Mouse (Mus musculus): Measurements from ENCODE around the gene Zfp119b. TPM values are rescaled to one million over a fixed set of nuclear protein-coding genes. Genes with fewer than 3 reads are reported as not detected.

Zfp119b gene
- total and polyA plus RNA-seq, 3 experiments: 3.9 to 13.6 (median 6.5) TPM

- H3K36me3 ChIP-seq (replicated peaks in 1 of 2; ENCODE audit: control insufficient read depth in 1 of 2, insufficient read depth in 1 of 2, low read length in 1 of 2): peaks cover 54 to 73% of the 10 kb centered on the region in 2 experiments
- H3K4me3 ChIP-seq (replicated peaks in 1 of 3; ENCODE audit: low read depth in 2 of 3, low read length in 2 of 3, poor library complexity in 1 of 3): peak overlapping the region; percentile 56 to 57 (median 57)
- peak overlapping the region; percentile 55; the same call in 1 of the 2 replicates for H3K9ac ChIP-seq (ENCODE audit: insufficient read depth, low read depth)
- H3K4me2 ChIP-seq (ENCODE audit: insufficient read depth, low read depth, poor library complexity, severe bottlenecking): peak overlapping the region; percentile 87
- in situ Hi-C loops (cut with MboI; ENCODE audit: low pct_ligation_motif_present, low pct_unique_long_range_greater_than_20kb, low sequenced_read_pairs) (loop anchor here (10.0 kb wide), 1 partner anchor 65 kb away; the partner anchor contains the start of gene Zfp959), dilution Hi-C loops (cut with MboI; ENCODE audit: extremely low pct_ligation_motif_present, extremely low pct_unique_long_range_greater_than_20kb, low sequenced_read_pairs) (no loop called here)
- H3K79me2 ChIP-seq (replicated peaks; ENCODE audit: control insufficient read depth, extremely low read depth, insufficient read depth, poor library complexity, severe bottlenecking): peaks cover 17% of the 10 kb centered on the region
- H3K9me3 ChIP-seq (replicated peaks; ENCODE audit: low read length): no peaks in the 10 kb centered on the region
- 0 out of 2 replicates have a peak, but pooled peaks have one; percentile 9 for TF ChIP-seq MXI1 (IDR thresholded peaks at IDR 0.05; ENCODE audit: low read depth, low read length)
- no peak for TF ChIP-seq MAZ (IDR thresholded peaks at IDR 0.05; ENCODE audit: low read depth, low read length)
- no peak for TF ChIP-seq TBP (conservative IDR thresholded peaks at IDR 0.05; ENCODE audit: low read depth, low read length)
- TF ChIP-seq MAX (IDR thresholded peaks at IDR 0.05; ENCODE audit: low read length): no peak
- no peak for TF ChIP-seq UBTF (IDR thresholded peaks at IDR 0.05; ENCODE audit: low read depth, low read length)
- TF ChIP-seq POLR2A (IDR thresholded peaks at IDR 0.05; ENCODE audit: low read depth, low read length): no peak
- DNase-seq (ENCODE audit: extremely low read depth): no peak
- H3K4me1 ChIP-seq (ENCODE audit: control insufficient read depth in 1 of 2, insufficient read depth in 2 of 2): peaks cover 27 to 52% of the 10 kb centered on the region in 2 experiments
- H3K27ac ChIP-seq (ENCODE audit: insufficient read depth, low read depth): peak overlapping the region; percentile 83
- no peaks in the 10 kb centered on the region for H3K27me3 ChIP-seq (replicated peaks)
Measured at GRCm38 (mm10) chr17:55959946-55960740, 10.8 kb upstream of the Zfp119b start.

GRCm38 (mm10) chr17:55958918-55959728, 9.8 kb upstream of the Zfp119b start, which contains the start of gene Yju2:
Gene Yju2 (plus strand): TSS chr17:55959099.
- peak within 1 kb of the TSS; percentile 89 for H3K27ac ChIP-seq (ENCODE audit: insufficient read depth, low read depth)
- peaks cover 52 to 73% of the 10 kb centered on the region in 2 experiments for H3K36me3 ChIP-seq (replicated peaks in 1 of 2; ENCODE audit: control insufficient read depth in 1 of 2, insufficient read depth in 1 of 2, low read length in 1 of 2)
- peak; percentile 95 for DNase-seq (ENCODE audit: extremely low read depth)
- in situ Hi-C loops (cut with MboI; ENCODE audit: low pct_ligation_motif_present, low pct_unique_long_range_greater_than_20kb, low sequenced_read_pairs): loop anchor here (10.0 kb wide), 1 partner anchor 64 kb away; the partner anchor contains the start of gene Zfp959
- H3K4me2 ChIP-seq (ENCODE audit: insufficient read depth, low read depth, poor library complexity, severe bottlenecking): peak within 1 kb of the TSS; percentile 91
- H3K4me3 ChIP-seq (replicated peaks in 1 of 3; ENCODE audit: low read depth in 2 of 3, low read length in 2 of 3, poor library complexity in 1 of 3): peak within 1 kb of the TSS; percentile 57 to 59 (median 59)
- no peaks in the 10 kb centered on the region for H3K27me3 ChIP-seq (replicated peaks)
- H3K4me1 ChIP-seq (ENCODE audit: control insufficient read depth in 1 of 2, insufficient read depth in 2 of 2): peaks cover 31 to 60% of the 10 kb centered on the region in 2 experiments
- H3K79me2 ChIP-seq (replicated peaks; ENCODE audit: control insufficient read depth, extremely low read depth, insufficient read depth, poor library complexity, severe bottlenecking): peaks cover 26% of the 10 kb centered on the region
- no peaks in the 10 kb centered on the region for H3K9me3 ChIP-seq (replicated peaks; ENCODE audit: low read length)
- peak within 1 kb of the TSS; percentile 69 for H3K9ac ChIP-seq (ENCODE audit: insufficient read depth, low read depth)
- dilution Hi-C loops (cut with MboI; ENCODE audit: extremely low pct_ligation_motif_present, extremely low pct_unique_long_range_greater_than_20kb, low sequenced_read_pairs): no loop called here
- TF ChIP-seq NELFE (IDR thresholded peaks at IDR 0.05; ENCODE audit: low read depth, low read length) (peak; percentile 55), MAZ (IDR thresholded peaks at IDR 0.05; ENCODE audit: low read depth, low read length) (no peak), CTCF (conservative IDR thresholded peaks at IDR 0.05 in 1 of 2, IDR thresholded peaks at IDR 0.05 in 1 of 2; ENCODE audit: low read depth in 2 of 2, low read length in 2 of 2) (no peak), POLR2A (IDR thresholded peaks at IDR 0.05; ENCODE audit: low read depth, low read length) (peak; percentile 70), SIN3A (IDR thresholded peaks at IDR 0.05; ENCODE audit: low read length) (peak; percentile 87), RCOR1 (conservative IDR thresholded peaks at IDR 0.05; ENCODE audit: low read depth, low read length) (no peak; the same call in 1 of the 2 replicates), IRF4 (IDR thresholded peaks at IDR 0.05; ENCODE audit: low read depth, low read length) (peak; percentile 82), CHD2 (IDR thresholded peaks at IDR 0.05; ENCODE audit: low read length) (peak; percentile 94), E2F4 (IDR thresholded peaks at IDR 0.05; ENCODE audit: insufficient replicate concordance, low read depth, low read length) (0 out of 2 replicates have a peak, but pooled peaks have one; percentile 70), EP300 (IDR thresholded peaks at IDR 0.05; ENCODE audit: low read length) (no peak), UBTF (IDR thresholded peaks at IDR 0.05; ENCODE audit: low read depth, low read length) (no peak), HCFC1 (IDR thresholded peaks at IDR 0.05; ENCODE audit: low read depth, low read length) (peak; percentile 94), GABPA (IDR thresholded peaks at IDR 0.05; ENCODE audit: insufficient replicate concordance, low read depth, low read length) (peak; percentile 31; the same call in 1 of the 2 replicates), ZMIZ1 (IDR thresholded peaks at IDR 0.05; ENCODE audit: low read depth, low read length) (peak; percentile 79), SMC3 (IDR thresholded peaks at IDR 0.05; ENCODE audit: low read depth, low read length) (no peak), MAFK (IDR thresholded peaks at IDR 0.05; ENCODE audit: insufficient replicate concordance, low read length) (peak; percentile 56; the same call in 1 of the 2 replicates), PAX5 (IDR thresholded peaks at IDR 0.05; ENCODE audit: low read length) (no peak), MAX (IDR thresholded peaks at IDR 0.05; ENCODE audit: low read length) (peak; percentile 93), NRF1 (IDR thresholded peaks at IDR 0.05; ENCODE audit: low read depth, low read length) (peak; percentile 81), ZC3H11A (IDR thresholded peaks at IDR 0.05; ENCODE audit: low read depth, low read length) (no peak), MXI1 (IDR thresholded peaks at IDR 0.05; ENCODE audit: low read depth, low read length) (peak; percentile 85), KAT2A (IDR thresholded peaks at IDR 0.05; ENCODE audit: insufficient replicate concordance, low read length) (peak; percentile 92), TCF12 (IDR thresholded peaks at IDR 0.05; ENCODE audit: low read depth, low read length) (peak; percentile 89), MEF2A (IDR thresholded peaks at IDR 0.05; ENCODE audit: borderline replicate concordance, low read depth, low read length) (peak; percentile 54; the same call in 1 of the 2 replicates), TBP (conservative IDR thresholded peaks at IDR 0.05; ENCODE audit: low read depth, low read length) (peak; percentile 84), CHD1 (IDR thresholded peaks at IDR 0.05; ENCODE audit: low read depth, low read length) (no peak; the same call in 1 of the 2 replicates), ZNF384 (IDR thresholded peaks at IDR 0.05; ENCODE audit: low read depth, low read length) (0 out of 2 replicates have a peak, but pooled peaks have one; percentile 34)
